Mouse (Mus musculus): ENCODE data around the gene Morn2. TPM values are rescaled to one million over a fixed set of nuclear protein-coding genes. Genes with fewer than 3 reads are reported as not detected.
A peak's percentile ranks its signal among the peaks of the same experiment; 100 is the strongest.

Morn2 gene
- polyA plus RNA-seq, 1 experiment from 2014 or later = 52.8 TPM

DNA sequence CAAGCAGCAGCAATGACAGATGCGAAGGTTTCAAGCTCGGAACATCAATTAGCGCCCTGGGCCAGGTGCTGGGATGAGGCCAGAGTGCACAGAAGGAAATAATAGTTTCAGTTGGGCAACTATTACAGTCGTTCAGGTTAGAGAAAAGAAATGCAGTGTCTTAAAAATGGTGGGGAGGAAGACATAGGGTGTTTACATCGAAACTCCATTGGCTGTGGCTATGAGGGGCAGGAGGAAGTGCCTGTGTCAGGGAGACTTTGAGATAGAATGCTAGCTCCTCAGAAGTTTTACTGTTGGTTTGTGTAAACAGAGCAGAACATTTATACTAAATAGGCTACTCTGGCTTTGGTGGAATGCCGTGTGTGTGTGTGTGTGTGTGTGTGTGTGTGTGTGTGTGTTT, 2.0 kb upstream of the Morn2 start:
- Histone ChIP-seq H3K36me3 (no peaks in the 10 kb centered on the region), H3K27me3 (no peaks in the 10 kb centered on the region), H3K27ac (replicated peaks) (no peak overlapping the region), H3K4me1 (replicated peaks) (peaks cover 21% of the 10 kb centered on the region), H3K4me3 (peak overlapping the region; percentile 99; the same call in 1 of the 2 replicates), H3K4me2 (peak overlapping the region; percentile 67), H3K9me3 (no peaks in the 10 kb centered on the region), H3K9ac (no peak overlapping the region)
- 91% methylated on average over 6 of the region's 6 CpGs for WGBS
- ATAC-seq (ENCODE audit: low read depth) = no peak

GRCm38 (mm10) chr17:80289280-80290073, 526 bp upstream of the Morn2 start:
- Histone ChIP-seq H3K27ac (replicated peaks) (peak overlapping the region; percentile 93), H3K9me3 (no peaks in the 10 kb centered on the region), H3K27me3 (no peaks in the 10 kb centered on the region), H3K4me1 (replicated peaks) (peaks cover 17% of the 10 kb centered on the region), H3K4me3 (peak overlapping the region; percentile 99), H3K9ac (peak overlapping the region; percentile 96), H3K36me3 (no peaks in the 10 kb centered on the region), H3K4me2 (peak overlapping the region; percentile 67)
- ATAC-seq (ENCODE audit: low read depth) = no peak; the same call in 1 of the 2 replicates
- 1% methylated on average over 30 of the region's 30 CpGs for WGBS

- H3K4me2 ChIP-seq = no peak overlapping the region
- H3K27me3 ChIP-seq = no peaks in the 10 kb centered on the region
Observed at GRCm38 (mm10) chr17:80291148-80291547, 1.1 kb downstream of the Morn2 start.

DNA sequence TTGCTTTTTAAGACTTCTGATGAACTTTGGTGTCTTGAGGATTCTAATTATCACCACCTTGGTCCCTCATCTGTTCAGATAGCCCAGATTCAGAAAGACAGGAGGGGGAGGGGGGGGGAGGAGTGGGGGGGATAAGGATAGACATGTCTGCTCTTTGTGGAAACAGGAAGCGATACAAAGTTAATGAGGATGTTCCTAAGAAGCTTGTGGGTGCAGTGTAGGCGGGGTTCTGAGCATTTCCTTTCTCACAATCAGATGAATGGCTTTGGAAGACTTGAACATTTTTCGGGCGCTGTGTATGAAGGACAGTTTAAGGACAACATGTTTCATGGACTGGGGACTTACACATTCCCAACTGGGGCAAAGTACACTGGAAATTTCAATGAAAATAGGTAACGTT, 5.3 kb downstream of the Morn2 start:
- H3K4me2 ChIP-seq = no peak overlapping the region
- no peaks in the 10 kb centered on the region for H3K9me3 ChIP-seq
- no peak for ATAC-seq (ENCODE audit: low read depth)
- no peak overlapping the region for H3K27ac ChIP-seq (replicated peaks)
- no peak overlapping the region for H3K9ac ChIP-seq
- no peak overlapping the region for H3K4me3 ChIP-seq
- no peaks in the 10 kb centered on the region for H3K36me3 ChIP-seq
- WGBS = 92% methylated on average over 5 of the region's 5 CpGs
- H3K27me3 ChIP-seq = no peaks in the 10 kb centered on the region
- no peaks in the 10 kb centered on the region for H3K4me1 ChIP-seq (replicated peaks)

More at GRCm38 (mm10) chr17:80291148-80291547, 1.1 kb downstream of the Morn2 start:
- Histone ChIP-seq H3K4me1 (replicated peaks) (peaks cover 17% of the 10 kb centered on the region), H3K4me3 (no peak overlapping the region), H3K9ac (no peak overlapping the region), H3K36me3 (no peaks in the 10 kb centered on the region), H3K27ac (replicated peaks) (no peak overlapping the region), H3K9me3 (no peaks in the 10 kb centered on the region)
- 33% methylated on average over 2 of the region's 2 CpGs for WGBS
- no peak for ATAC-seq (ENCODE audit: low read depth)

GRCm38 (mm10) chr17:80298844-80299243, 8.8 kb downstream of the Morn2 start:
- H3K27me3 ChIP-seq = no peaks in the 10 kb centered on the region
- WGBS = 92% methylated on average over 5 of the region's 5 CpGs
- no peak overlapping the region for H3K4me3 ChIP-seq
- no peaks in the 10 kb centered on the region for H3K4me1 ChIP-seq (replicated peaks)
- ATAC-seq (ENCODE audit: low read depth) = no peak
- no peak overlapping the region for H3K9ac ChIP-seq
- H3K36me3 ChIP-seq = no peaks in the 10 kb centered on the region
- no peak overlapping the region for H3K4me2 ChIP-seq
- no peak overlapping the region for H3K27ac ChIP-seq (replicated peaks)
- no peaks in the 10 kb centered on the region for H3K9me3 ChIP-seq

DNA sequence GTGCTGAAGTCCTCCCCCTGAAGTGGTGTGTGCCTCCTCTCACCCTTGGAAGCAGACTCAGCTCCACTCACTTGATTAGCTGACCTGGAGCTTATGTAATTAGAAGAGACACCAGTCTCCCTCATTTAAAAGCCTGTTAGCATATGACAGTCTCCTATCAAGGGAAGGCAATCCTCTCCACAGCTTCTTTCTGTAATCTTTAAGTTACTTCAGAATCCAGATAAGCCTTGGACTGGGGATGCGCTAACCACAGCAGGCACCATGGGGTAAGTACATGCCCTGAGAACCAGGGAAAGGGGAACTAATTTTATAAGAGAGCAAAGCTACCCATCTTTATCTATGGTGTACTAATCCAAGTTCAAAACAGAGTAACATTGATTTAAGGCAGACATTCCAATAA, 17.2 kb downstream of the Morn2 start, which contains the start of gene Arhgef33:
Arhgef33 (plus strand) TSS at position 157 of the 400 bp plus-strand sequence.
- Histone ChIP-seq H3K27me3 (no peaks in the 10 kb centered on the region), H3K9me3 (no peaks in the 10 kb centered on the region), H3K4me2 (no peak within 1 kb of the TSS), H3K36me3 (no peaks in the 10 kb centered on the region), H3K9ac (no peak within 1 kb of the TSS), H3K4me3 (no peak within 1 kb of the TSS), H3K27ac (replicated peaks) (no peak within 1 kb of the TSS), H3K4me1 (replicated peaks) (peaks cover 11% of the 10 kb centered on the region; the same call in 1 of the 2 replicates)
- no peak for ATAC-seq (ENCODE audit: low read depth)
- WGBS = 92% methylated on average over 1 of the region's 1 CpGs

- H3K27me3 ChIP-seq = no peaks in the 10 kb centered on the region
- no peaks in the 10 kb centered on the region for H3K9me3 ChIP-seq
- H3K4me3 ChIP-seq = no peak overlapping the region
- H3K4me1 ChIP-seq (replicated peaks) = peaks cover 12% of the 10 kb centered on the region; the same call in 1 of the 2 replicates
- H3K4me2 ChIP-seq = no peak overlapping the region
- WGBS = 55% methylated on average over 9 of the region's 9 CpGs
- H3K36me3 ChIP-seq = no peaks in the 10 kb centered on the region
- no peak for ATAC-seq (ENCODE audit: low read depth)
- no peak overlapping the region for H3K9ac ChIP-seq
- no peak overlapping the region for H3K27ac ChIP-seq (replicated peaks)
Observed at GRCm38 (mm10) chr17:80311761-80312160, 21.8 kb downstream of the Morn2 start.

DNA sequence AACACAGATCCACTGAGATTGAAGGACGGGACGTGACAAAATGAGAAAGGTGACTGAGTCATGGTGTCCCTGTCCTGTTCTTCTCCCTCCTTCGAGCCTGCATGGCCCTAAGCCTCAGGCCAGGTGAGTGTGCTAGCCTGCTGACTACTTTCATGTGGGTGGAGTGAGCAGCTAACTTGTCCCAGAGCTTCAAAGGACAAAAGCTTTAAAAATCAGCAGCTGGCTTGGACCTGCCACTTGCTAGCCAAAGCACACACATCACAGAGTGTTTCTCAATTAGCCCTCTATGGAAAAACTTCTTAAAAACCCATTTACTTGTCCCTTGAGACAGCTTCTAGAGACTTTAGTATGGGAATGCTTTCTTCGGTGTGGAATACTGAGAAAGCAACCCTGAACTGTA, 22.4 kb downstream of the Morn2 start:
- H3K4me1 ChIP-seq (replicated peaks) = peaks cover 12% of the 10 kb centered on the region; the same call in 1 of the 2 replicates
- no peaks in the 10 kb centered on the region for H3K9me3 ChIP-seq
- no peaks in the 10 kb centered on the region for H3K36me3 ChIP-seq
- ATAC-seq (ENCODE audit: low read depth) = no peak
- H3K4me3 ChIP-seq = no peak overlapping the region
- H3K4me2 ChIP-seq = no peak overlapping the region
- no peak overlapping the region for H3K9ac ChIP-seq
- H3K27ac ChIP-seq (replicated peaks) = no peak overlapping the region
- WGBS = 77% methylated on average over 4 of the region's 4 CpGs
- H3K27me3 ChIP-seq = no peaks in the 10 kb centered on the region

- Histone ChIP-seq H3K27ac (replicated peaks) (no peak overlapping the region), H3K4me3 (no peak overlapping the region), H3K4me1 (replicated peaks) (no peaks in the 10 kb centered on the region), H3K27me3 (no peaks in the 10 kb centered on the region), H3K4me2 (no peak overlapping the region), H3K36me3 (no peaks in the 10 kb centered on the region), H3K9me3 (no peaks in the 10 kb centered on the region), H3K9ac (no peak overlapping the region)
- ATAC-seq (ENCODE audit: low read depth) = no peak
- WGBS = 90% methylated on average over 6 of the region's 6 CpGs
Observed at GRCm38 (mm10) chr17:80322228-80322627, 32.2 kb downstream of the Morn2 start.

GRCm38 (mm10) chr17:80323015-80323414, 33.0 kb downstream of the Morn2 start:
- no peaks in the 10 kb centered on the region for H3K36me3 ChIP-seq
- no peak overlapping the region for H3K9ac ChIP-seq
- H3K4me3 ChIP-seq = no peak overlapping the region
- no peaks in the 10 kb centered on the region for H3K9me3 ChIP-seq
- no peaks in the 10 kb centered on the region for H3K27me3 ChIP-seq
- H3K4me2 ChIP-seq = no peak overlapping the region
- H3K4me1 ChIP-seq (replicated peaks) = no peaks in the 10 kb centered on the region
- no peak for ATAC-seq (ENCODE audit: low read depth)
- H3K27ac ChIP-seq (replicated peaks) = no peak overlapping the region
- 82% methylated on average over 4 of the region's 4 CpGs for WGBS

DNA sequence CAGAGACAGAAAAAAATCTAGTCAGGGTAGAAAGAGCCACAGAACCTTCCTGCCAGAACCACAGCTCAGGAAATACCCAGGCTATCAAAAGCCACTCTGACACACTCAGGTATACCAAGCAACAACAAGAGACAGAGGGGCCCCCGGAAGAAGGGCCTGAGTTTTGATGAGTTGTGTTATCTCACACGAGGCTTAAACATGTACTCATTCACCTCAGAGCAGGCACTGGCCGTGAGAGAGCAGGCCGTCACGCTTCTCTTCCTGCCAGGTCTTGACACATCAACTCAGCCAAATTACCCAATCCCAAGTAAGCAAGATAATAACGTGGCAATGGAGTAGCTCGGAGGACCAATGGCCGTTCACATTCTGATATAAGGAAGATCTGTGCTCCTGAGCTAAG, 33.7 kb downstream of the Morn2 start:
- H3K36me3 ChIP-seq = no peaks in the 10 kb centered on the region
- no peak overlapping the region for H3K4me3 ChIP-seq
- no peaks in the 10 kb centered on the region for H3K9me3 ChIP-seq
- ATAC-seq (ENCODE audit: low read depth) = no peak
- WGBS = 83% methylated on average over 8 of the region's 8 CpGs
- no peaks in the 10 kb centered on the region for H3K27me3 ChIP-seq
- no peak overlapping the region for H3K9ac ChIP-seq
- no peak overlapping the region for H3K4me2 ChIP-seq
- H3K27ac ChIP-seq (replicated peaks) = no peak overlapping the region
- no peaks in the 10 kb centered on the region for H3K4me1 ChIP-seq (replicated peaks)

DNA sequence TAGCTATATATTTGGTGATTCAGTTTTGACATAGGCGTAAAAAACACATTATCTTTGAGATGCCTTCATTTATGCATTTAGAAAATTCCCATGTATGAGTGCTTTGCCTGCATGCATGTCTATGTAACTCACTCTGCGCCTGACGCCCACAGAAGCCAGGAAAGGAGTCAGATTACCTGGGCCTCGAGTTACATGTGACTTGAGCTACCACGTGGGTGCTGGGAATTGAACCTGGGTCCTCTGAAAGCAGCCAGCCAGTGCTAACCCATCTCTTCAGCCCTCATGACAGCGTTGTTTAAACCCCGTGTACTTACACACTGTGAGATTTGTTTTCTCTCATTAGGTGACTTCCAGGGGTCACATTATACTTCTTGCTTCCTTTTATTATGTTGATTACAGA, 34.5 kb downstream of the Morn2 start:
- no peaks in the 10 kb centered on the region for H3K4me1 ChIP-seq (replicated peaks)
- no peaks in the 10 kb centered on the region for H3K9me3 ChIP-seq
- no peak overlapping the region for H3K4me2 ChIP-seq
- WGBS = 85% methylated on average over 7 of the region's 7 CpGs
- H3K27ac ChIP-seq (replicated peaks) = no peak overlapping the region
- no peak overlapping the region for H3K4me3 ChIP-seq
- H3K9ac ChIP-seq = no peak overlapping the region
- ATAC-seq (ENCODE audit: low read depth) = no peak
- H3K27me3 ChIP-seq = no peaks in the 10 kb centered on the region
- H3K36me3 ChIP-seq = no peaks in the 10 kb centered on the region

- H3K9me3 ChIP-seq = no peaks in the 10 kb centered on the region
- no peaks in the 10 kb centered on the region for H3K27me3 ChIP-seq
- WGBS = 87% methylated on average over 4 of the region's 5 CpGs
- no peak overlapping the region for H3K9ac ChIP-seq
- no peaks in the 10 kb centered on the region for H3K36me3 ChIP-seq
- H3K27ac ChIP-seq (replicated peaks) = no peak overlapping the region
- no peak overlapping the region for H3K4me3 ChIP-seq
- ATAC-seq (ENCODE audit: low read depth) = no peak
- no peak overlapping the region for H3K4me2 ChIP-seq
- no peaks in the 10 kb centered on the region for H3K4me1 ChIP-seq (replicated peaks)
Observed at GRCm38 (mm10) chr17:80325456-80325855, 35.5 kb downstream of the Morn2 start.
